Mouse (Mus musculus): ENCODE measurements around the gene Siglecf. TPM values are rescaled to one million over a fixed set of nuclear protein-coding genes. Genes with fewer than 3 reads are reported as not detected.

Gene Siglecf
- polyA plus RNA-seq, 1 experiment from 2014 or later: 0.33 TPM

DNA sequence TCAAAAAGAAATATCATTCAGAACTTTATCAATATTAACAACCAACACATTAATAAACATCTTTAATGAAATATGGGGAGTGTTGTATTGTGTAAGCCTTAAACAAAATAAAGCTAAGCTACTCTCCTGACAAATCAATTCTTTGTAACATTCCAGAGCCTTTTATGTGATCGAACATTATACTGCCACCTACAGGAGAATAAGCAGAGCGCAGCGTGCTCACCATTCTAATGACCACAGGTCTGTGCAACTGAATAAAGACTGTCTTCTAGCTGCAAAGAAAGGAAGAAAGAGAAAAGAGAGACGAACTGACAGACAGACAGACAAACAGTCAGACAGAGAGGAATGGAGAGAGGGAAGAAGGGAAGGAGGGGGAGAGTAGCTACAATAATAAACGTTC lies 27.1 kb downstream of the Siglecf start:
- H3K4me3 ChIP-seq (replicated peaks): no peak overlapping the region
- no peaks in the 10 kb centered on the region for H3K36me3 ChIP-seq
- WGBS: 16% methylated on average over 5 of the region's 5 CpGs
- H3K27me3 ChIP-seq: no peaks in the 10 kb centered on the region
- no peak overlapping the region for H3K4me2 ChIP-seq
- H3K4me1 ChIP-seq (replicated peaks): no peaks in the 10 kb centered on the region
- no peak overlapping the region for H3K9ac ChIP-seq (replicated peaks)
- H3K27ac ChIP-seq: no peak overlapping the region
- no peak for ATAC-seq (ENCODE audit: insufficient number of reproducible peaks, insufficient read depth, low FRiP score, low TSS enrichment, low read depth)
- H3K9me3 ChIP-seq: no peaks in the 10 kb centered on the region

DNA sequence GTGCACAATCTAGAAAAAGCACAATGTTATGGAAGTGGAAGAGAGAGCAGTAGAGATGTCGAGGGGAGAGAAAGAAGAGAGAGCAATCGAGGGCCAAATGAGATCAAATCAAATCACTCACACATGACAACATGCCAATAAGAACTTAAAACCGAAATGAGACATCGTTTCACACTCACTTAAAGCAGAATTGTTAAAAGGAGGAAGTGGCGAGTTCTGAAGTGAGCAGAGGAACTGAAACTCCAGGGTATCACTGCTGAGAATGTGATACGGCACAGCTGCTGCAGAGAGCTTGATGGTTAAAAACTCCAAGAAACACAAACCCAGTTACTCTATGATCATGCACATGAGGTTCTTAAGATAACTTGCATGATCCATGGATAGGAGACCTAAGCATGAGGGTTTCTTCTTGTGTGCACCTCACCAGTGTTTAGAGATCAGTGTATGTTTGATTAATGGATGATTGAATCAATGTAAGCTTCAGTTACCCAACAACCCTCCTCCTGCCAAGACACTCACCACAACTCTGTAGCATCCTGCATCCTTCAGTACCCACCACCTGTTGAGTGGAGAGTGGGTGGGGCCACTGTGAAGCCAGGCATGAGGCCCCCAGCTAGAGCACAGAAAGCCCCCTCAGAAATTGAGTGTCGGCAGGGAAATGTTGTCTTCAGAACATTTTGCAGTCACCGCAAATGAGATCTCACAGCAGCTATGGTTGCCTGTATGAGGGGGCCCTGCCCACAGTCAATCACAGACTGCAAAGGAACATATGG lies 41.4 kb downstream of the Siglecf start:
- Histone ChIP-seq H3K4me3 (replicated peaks) (no peak overlapping the region), H3K27me3 (no peaks in the 10 kb centered on the region), H3K9me3 (no peaks in the 10 kb centered on the region), H3K27ac (no peak overlapping the region), H3K36me3 (no peaks in the 10 kb centered on the region), H3K4me2 (no peak overlapping the region), H3K9ac (replicated peaks) (no peak overlapping the region), H3K4me1 (replicated peaks) (no peaks in the 10 kb centered on the region)
- no peak for ATAC-seq (ENCODE audit: insufficient number of reproducible peaks, insufficient read depth, low FRiP score, low TSS enrichment, low read depth)
- 75% methylated on average over 8 of the region's 8 CpGs for WGBS

DNA sequence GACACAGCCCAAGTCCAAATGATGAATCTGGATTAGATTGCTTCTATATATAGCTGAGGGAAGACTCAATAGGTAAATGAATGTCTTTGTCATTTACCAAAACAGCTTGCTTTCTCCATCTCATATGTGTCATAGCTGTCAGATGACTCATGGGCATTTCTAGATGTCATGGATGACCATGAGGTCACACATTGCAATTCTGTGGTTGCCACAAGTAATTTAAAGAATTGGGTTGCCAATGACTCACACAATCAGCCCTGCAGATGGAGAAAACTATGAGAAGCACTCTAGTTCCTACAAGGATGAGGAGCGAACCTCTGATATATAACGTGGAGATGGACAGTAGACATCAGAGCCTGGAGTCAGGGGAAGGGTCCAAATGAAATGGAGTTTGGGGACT lies 48.4 kb downstream of the Siglecf start:
- no peak overlapping the region for H3K4me2 ChIP-seq
- H3K9me3 ChIP-seq: no peaks in the 10 kb centered on the region
- ATAC-seq (ENCODE audit: insufficient number of reproducible peaks, insufficient read depth, low FRiP score, low TSS enrichment, low read depth): no peak
- H3K4me1 ChIP-seq (replicated peaks): no peaks in the 10 kb centered on the region
- no peak overlapping the region for H3K9ac ChIP-seq (replicated peaks)
- H3K27ac ChIP-seq: no peak overlapping the region
- 92% methylated on average over 2 of the region's 2 CpGs for WGBS
- no peaks in the 10 kb centered on the region for H3K36me3 ChIP-seq
- no peaks in the 10 kb centered on the region for H3K27me3 ChIP-seq
- no peak overlapping the region for H3K4me3 ChIP-seq (replicated peaks)

DNA sequence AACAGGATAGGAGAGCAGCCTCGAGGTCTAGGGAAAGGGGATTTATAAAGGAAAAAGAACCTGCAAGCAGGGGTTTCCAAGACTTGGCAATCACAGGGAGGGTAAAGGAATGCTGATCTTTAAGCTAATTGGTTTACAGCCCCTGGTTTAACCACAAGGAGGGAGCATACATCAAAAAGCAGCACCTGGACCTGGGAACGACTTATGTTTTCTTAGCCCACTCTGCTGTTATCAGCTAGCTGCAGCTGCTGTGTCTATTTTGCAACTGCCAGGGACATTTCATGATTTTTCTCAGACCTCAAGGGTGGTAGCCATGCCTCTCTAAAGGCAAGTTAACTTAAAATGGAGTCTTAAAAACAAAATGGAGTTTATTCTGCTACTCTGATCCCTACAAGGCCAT lies 51.6 kb downstream of the Siglecf start:
- Histone ChIP-seq H3K9me3 (no peaks in the 10 kb centered on the region), H3K36me3 (no peaks in the 10 kb centered on the region), H3K27me3 (no peaks in the 10 kb centered on the region), H3K9ac (replicated peaks) (no peak overlapping the region), H3K4me1 (replicated peaks) (no peaks in the 10 kb centered on the region), H3K27ac (no peak overlapping the region), H3K4me2 (no peak overlapping the region), H3K4me3 (replicated peaks) (no peak overlapping the region)
- 21% methylated on average over 2 of the region's 2 CpGs for WGBS
- ATAC-seq (ENCODE audit: insufficient number of reproducible peaks, insufficient read depth, low FRiP score, low TSS enrichment, low read depth): no peak

DNA sequence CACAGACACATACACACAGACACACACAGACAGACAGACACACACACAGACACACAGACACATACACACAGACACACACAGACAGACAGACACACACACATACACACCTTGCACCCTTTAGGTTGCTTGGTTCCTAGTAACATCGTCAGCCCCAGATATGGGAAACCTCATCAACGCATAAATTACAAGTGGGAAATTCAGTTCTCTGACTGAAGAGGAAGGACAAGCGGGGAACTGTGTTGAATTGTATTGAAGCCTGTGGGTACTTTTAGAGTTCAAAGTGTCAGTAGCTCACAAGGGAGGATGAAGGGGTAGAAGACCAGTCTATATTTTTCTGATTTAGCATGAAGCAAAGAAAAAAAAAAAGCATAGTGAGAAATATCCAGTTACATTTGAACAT lies 56.4 kb downstream of the Siglecf start:
- ATAC-seq (ENCODE audit: insufficient number of reproducible peaks, insufficient read depth, low FRiP score, low TSS enrichment, low read depth): no peak

DNA sequence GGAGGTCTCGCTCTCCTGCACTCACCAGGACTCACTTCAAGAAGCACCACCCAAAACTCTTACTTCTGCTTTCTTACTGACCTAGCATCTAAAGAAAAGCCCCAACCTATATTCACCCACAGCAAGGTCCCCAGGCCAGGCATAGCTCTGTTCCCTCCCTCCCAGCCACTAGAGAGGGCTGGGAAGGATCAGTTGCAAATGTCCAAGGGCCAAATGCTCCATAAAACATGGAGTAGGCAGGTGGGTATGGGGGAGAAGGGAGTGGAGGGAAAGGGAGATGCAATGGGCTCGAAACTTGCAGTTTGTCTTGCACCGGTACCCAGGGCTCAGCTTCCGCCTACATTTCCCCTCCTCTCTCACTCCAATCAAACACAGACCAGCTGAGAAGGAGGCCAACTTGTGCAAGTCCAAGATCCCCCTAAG lies 57.0 kb downstream of the Siglecf start, which contains the start of gene Siglecg:
TSS of gene Siglecg (plus strand) at position 74 of the 423 bp plus-strand sequence.
- Histone ChIP-seq H3K27ac (no peak within 1 kb of the TSS), H3K4me1 (replicated peaks) (no peaks in the 10 kb centered on the region; the same call in 1 of the 2 replicates), H3K9ac (replicated peaks) (no peak within 1 kb of the TSS), H3K9me3 (no peaks in the 10 kb centered on the region), H3K4me2 (no peak within 1 kb of the TSS), H3K36me3 (no peaks in the 10 kb centered on the region), H3K27me3 (no peaks in the 10 kb centered on the region), H3K4me3 (replicated peaks) (no peak within 1 kb of the TSS)
- WGBS: 77% methylated on average over 4 of the region's 4 CpGs
- no peak for ATAC-seq (ENCODE audit: insufficient number of reproducible peaks, insufficient read depth, low FRiP score, low TSS enrichment, low read depth)

More for the DNA sequence above, 56.4 kb downstream of the Siglecf start:
- no peaks in the 10 kb centered on the region for H3K9me3 ChIP-seq
- H3K36me3 ChIP-seq: no peaks in the 10 kb centered on the region
- no peak overlapping the region for H3K9ac ChIP-seq (replicated peaks)
- no peak overlapping the region for H3K4me2 ChIP-seq
- no peak overlapping the region for H3K27ac ChIP-seq
- no peaks in the 10 kb centered on the region for H3K27me3 ChIP-seq
- H3K4me3 ChIP-seq (replicated peaks): no peak overlapping the region
- 88% methylated on average over 3 of the region's 3 CpGs for WGBS
- H3K4me1 ChIP-seq (replicated peaks): no peaks in the 10 kb centered on the region; the same call in 1 of the 2 replicates

DNA sequence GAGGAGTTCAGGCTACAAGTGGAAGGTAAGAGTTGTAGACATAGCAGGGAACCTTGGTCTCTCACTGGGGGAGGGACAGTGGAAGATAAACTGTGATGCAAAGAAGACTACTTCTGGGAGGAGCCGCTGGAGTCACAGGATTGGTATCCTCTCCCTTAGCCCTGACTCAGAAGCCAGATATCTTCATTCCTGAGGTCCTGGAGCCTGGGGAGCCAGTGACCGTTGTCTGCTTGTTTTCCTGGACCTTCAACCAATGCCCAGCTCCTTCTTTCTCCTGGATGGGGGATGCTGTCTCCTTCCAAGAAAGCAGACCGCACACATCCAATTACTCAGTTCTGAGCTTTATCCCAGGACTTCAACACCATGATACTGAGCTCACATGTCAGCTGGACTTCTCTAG lies 57.9 kb downstream of the Siglecf start:
- Histone ChIP-seq H3K9ac (replicated peaks) (no peak overlapping the region), H3K9me3 (no peaks in the 10 kb centered on the region), H3K4me2 (no peak overlapping the region), H3K4me3 (replicated peaks) (no peak overlapping the region), H3K36me3 (no peaks in the 10 kb centered on the region), H3K27ac (no peak overlapping the region), H3K4me1 (replicated peaks) (no peaks in the 10 kb centered on the region; the same call in 1 of the 2 replicates), H3K27me3 (no peaks in the 10 kb centered on the region)
- ATAC-seq (ENCODE audit: insufficient number of reproducible peaks, insufficient read depth, low FRiP score, low TSS enrichment, low read depth): no peak
- 76% methylated on average over 3 of the region's 3 CpGs for WGBS

Other genes starting within 250 kb of the Siglecf start
- not detected in 2 replicates for gene Zfp936, start 237.1 kb upstream of the Siglecf start, polyA plus RNA-seq (2016; fragmentation: Nextera tagmentation; extraction: Ambion mirVana)
- gene Zfp715, start 38.0 kb upstream of the Siglecf start, polyA plus RNA-seq (2016; fragmentation: Nextera tagmentation; extraction: Ambion mirVana): 14.5 and 15.1 TPM in 2 replicates
- not detected in 2 replicates for gene Siglecg, start 56.9 kb downstream of the Siglecf start, polyA plus RNA-seq (2016; fragmentation: Nextera tagmentation; extraction: Ambion mirVana)
- not detected in 2 replicates for gene Lim2, start 76.3 kb downstream of the Siglecf start, polyA plus RNA-seq (2016; fragmentation: Nextera tagmentation; extraction: Ambion mirVana)
- 0.64 TPM in 1 of 2 replicates, not detected in the other for gene Nkg7, start 85.7 kb downstream of the Siglecf start, polyA plus RNA-seq (2016; fragmentation: Nextera tagmentation; extraction: Ambion mirVana)
- gene Cldnd2, start 89.4 kb downstream of the Siglecf start, polyA plus RNA-seq (2016; fragmentation: Nextera tagmentation; extraction: Ambion mirVana): not detected in 2 replicates
- 236 and 240 TPM in 2 replicates for gene Etfb, start 92.7 kb downstream of the Siglecf start, polyA plus RNA-seq (2016; fragmentation: Nextera tagmentation; extraction: Ambion mirVana)
- gene Gm45233, start 92.8 kb downstream of the Siglecf start, polyA plus RNA-seq (2016; fragmentation: Nextera tagmentation; extraction: Ambion mirVana): 1.1 TPM in 1 of 2 replicates, not detected in the other
- 1.8 and 3.7 TPM in 2 replicates for gene Vsig10l, start 111.8 kb downstream of the Siglecf start, polyA plus RNA-seq (2016; fragmentation: Nextera tagmentation; extraction: Ambion mirVana)
- gene Iglon5, start 138.7 kb downstream of the Siglecf start, polyA plus RNA-seq (2016; fragmentation: Nextera tagmentation; extraction: Ambion mirVana): 1.4 and 1.7 TPM in 2 replicates
- gene 4931406B18Rik, start 154.6 kb downstream of the Siglecf start, polyA plus RNA-seq (2016; fragmentation: Nextera tagmentation; extraction: Ambion mirVana): not detected in 2 replicates
- 0.83 and 1.4 TPM in 2 replicates for gene Cd33, start 193.1 kb downstream of the Siglecf start, polyA plus RNA-seq (2016; fragmentation: Nextera tagmentation; extraction: Ambion mirVana)
- gene Zfp658, start 210.9 kb downstream of the Siglecf start, polyA plus RNA-seq (2016; fragmentation: Nextera tagmentation; extraction: Ambion mirVana): 5.6 and 5.7 TPM in 2 replicates
- 15.6 and 15.7 TPM in 2 replicates for gene Zfp719, start 228.3 kb downstream of the Siglecf start, polyA plus RNA-seq (2016; fragmentation: Nextera tagmentation; extraction: Ambion mirVana)